Mouse (Mus musculus): Measurements from ENCODE around the gene Gm1113. TPM values are rescaled to one million over a fixed set of nuclear protein-coding genes. Genes with fewer than 3 reads are reported as not detected.

Gm1113 gene
- polyA plus RNA-seq, 1 experiment from 2014 or later, result not detected

DNA sequence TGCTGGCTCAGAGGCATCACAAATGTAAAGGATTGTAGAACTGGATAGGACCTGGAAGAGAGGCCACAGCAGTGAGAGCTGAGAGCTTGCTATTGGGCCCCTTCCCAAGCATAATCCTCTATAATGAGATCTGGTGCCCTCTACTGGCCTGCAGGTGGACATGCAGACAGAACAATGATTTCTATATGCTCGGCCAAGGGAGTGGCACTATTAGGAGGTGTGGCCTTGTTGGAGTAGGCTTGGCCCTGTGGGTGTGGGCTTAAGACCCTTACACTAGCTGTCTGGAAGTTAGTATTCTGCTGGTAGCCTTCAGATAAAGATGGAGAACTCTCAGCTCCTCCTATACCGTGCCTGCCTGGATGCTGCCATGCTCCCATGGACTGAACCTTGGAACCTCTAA, 17.0 kb upstream of the Gm1113 start:
- no peak overlapping the region for H3K9ac ChIP-seq (ENCODE audit: low read depth, low read length)
- no peaks in the 10 kb centered on the region for H3K4me1 ChIP-seq (ENCODE audit: control insufficient read depth, insufficient read depth, low read length)
- no peaks in the 10 kb centered on the region for H3K27me3 ChIP-seq (replicated peaks; ENCODE audit: control insufficient read depth, insufficient read depth, low read length)
- 9% methylated on average over 2 of the region's 2 CpGs for whole genome bisulfite sequencing
- H3K9me3 ChIP-seq (ENCODE audit: control insufficient read depth, low read length), result no peaks in the 10 kb centered on the region
- ATAC-seq, result peak; percentile 82
- H3K27ac ChIP-seq (ENCODE audit: low read length), result no peak overlapping the region
- no peak overlapping the region for H3K4me3 ChIP-seq (ENCODE audit: low read length)
- no peaks in the 10 kb centered on the region for H3K36me3 ChIP-seq (ENCODE audit: control insufficient read depth, insufficient read depth, low read length)
- no peak overlapping the region for H3K4me2 ChIP-seq (ENCODE audit: low read depth, low read length)

DNA sequence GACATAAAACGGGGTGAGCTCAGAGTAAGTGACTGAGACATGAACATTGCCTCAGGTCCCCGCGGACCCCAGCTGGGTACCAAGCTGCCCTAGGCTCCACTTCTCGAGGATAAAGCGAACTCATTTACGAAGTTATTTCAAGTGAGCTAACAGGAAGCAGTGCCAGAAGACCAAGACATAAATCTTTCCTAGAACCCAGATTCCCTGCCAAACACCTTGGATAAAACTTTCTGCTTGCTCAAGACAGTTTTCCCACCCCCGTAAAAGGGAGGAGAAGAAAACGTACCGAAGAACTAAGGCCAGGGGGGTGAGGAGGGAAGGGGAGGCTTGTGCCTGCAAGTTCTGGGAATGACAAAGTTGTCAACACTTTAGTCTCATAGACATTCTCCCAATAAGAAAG, 15.2 kb upstream of the Gm1113 start:
- H3K9me3 ChIP-seq (ENCODE audit: control insufficient read depth, low read length), result no peaks in the 10 kb centered on the region
- H3K27ac ChIP-seq (ENCODE audit: low read length), result no peak overlapping the region
- H3K4me1 ChIP-seq (ENCODE audit: control insufficient read depth, insufficient read depth, low read length), result no peaks in the 10 kb centered on the region
- H3K4me3 ChIP-seq (ENCODE audit: low read length), result no peak overlapping the region
- no peak overlapping the region for H3K4me2 ChIP-seq (ENCODE audit: low read depth, low read length)
- H3K9ac ChIP-seq (ENCODE audit: low read depth, low read length), result no peak overlapping the region
- H3K27me3 ChIP-seq (replicated peaks; ENCODE audit: control insufficient read depth, insufficient read depth, low read length), result no peaks in the 10 kb centered on the region
- 59% methylated on average over 9 of the region's 9 CpGs for WGBS
- no peaks in the 10 kb centered on the region for H3K36me3 ChIP-seq (ENCODE audit: control insufficient read depth, insufficient read depth, low read length)
- no peak for ATAC-seq

DNA sequence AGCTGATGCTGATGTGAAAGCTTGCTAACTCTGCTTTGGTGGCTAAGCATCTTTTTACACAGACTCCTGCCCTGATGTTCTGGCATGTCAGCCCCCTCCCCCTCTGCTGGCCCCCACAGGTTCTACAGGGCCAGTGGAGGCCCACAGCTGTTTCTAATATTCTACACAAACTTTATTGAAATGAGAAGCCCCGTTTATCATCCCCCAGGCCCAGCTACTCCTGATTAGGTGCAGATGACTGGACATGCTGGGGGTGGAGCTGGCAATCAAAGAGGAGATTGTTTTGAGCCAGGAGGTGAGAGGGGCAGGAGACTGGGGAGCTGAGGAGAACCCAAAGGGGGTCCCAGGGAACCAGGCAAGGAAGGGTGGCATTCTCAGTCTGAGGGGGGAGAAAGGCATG, 11.7 kb upstream of the Gm1113 start:
- no peak overlapping the region for H3K9ac ChIP-seq (ENCODE audit: low read depth, low read length)
- no peaks in the 10 kb centered on the region for H3K4me1 ChIP-seq (ENCODE audit: control insufficient read depth, insufficient read depth, low read length)
- no peaks in the 10 kb centered on the region for H3K36me3 ChIP-seq (ENCODE audit: control insufficient read depth, insufficient read depth, low read length)
- WGBS, result 12% methylated on average over 1 of the region's 1 CpGs
- no peaks in the 10 kb centered on the region for H3K27me3 ChIP-seq (replicated peaks; ENCODE audit: control insufficient read depth, insufficient read depth, low read length)
- no peak overlapping the region for H3K27ac ChIP-seq (ENCODE audit: low read length)
- H3K4me2 ChIP-seq (ENCODE audit: low read depth, low read length), result no peak overlapping the region
- no peak overlapping the region for H3K4me3 ChIP-seq (ENCODE audit: low read length)
- H3K9me3 ChIP-seq (ENCODE audit: control insufficient read depth, low read length), result no peaks in the 10 kb centered on the region
- ATAC-seq, result no peak

DNA sequence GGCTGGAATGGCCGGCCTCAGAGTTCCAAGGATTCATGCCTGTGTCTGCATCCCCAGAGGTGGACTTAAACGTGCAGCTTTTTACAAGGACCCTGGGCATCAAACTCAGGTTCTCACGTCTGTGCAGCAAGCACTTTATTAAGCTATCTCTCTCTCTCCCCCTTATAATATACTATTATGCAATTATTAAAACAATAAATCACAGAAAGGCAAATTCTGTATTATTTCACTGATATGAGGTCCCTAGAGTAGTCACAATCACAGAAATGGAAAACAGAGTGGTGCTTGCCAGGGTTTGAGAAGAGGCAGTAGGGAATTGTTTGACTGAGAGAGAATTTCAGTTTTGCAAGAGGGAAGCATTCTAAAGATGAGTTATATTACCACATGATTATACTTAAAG, 11.1 kb upstream of the Gm1113 start:
- Histone ChIP-seq H3K9me3 (ENCODE audit: control insufficient read depth, low read length) (no peaks in the 10 kb centered on the region), H3K4me1 (ENCODE audit: control insufficient read depth, insufficient read depth, low read length) (0 out of 2 replicates have a peak, but pooled peaks cover 3% of the 10 kb centered on the region), H3K9ac (ENCODE audit: low read depth, low read length) (no peak overlapping the region), H3K27me3 (replicated peaks; ENCODE audit: control insufficient read depth, insufficient read depth, low read length) (no peaks in the 10 kb centered on the region), H3K4me3 (ENCODE audit: low read length) (no peak overlapping the region), H3K27ac (ENCODE audit: low read length) (no peak overlapping the region), H3K36me3 (ENCODE audit: control insufficient read depth, insufficient read depth, low read length) (no peaks in the 10 kb centered on the region), H3K4me2 (ENCODE audit: low read depth, low read length) (no peak overlapping the region)
- ATAC-seq, result no peak
- WGBS, result 57% methylated on average over 3 of the region's 3 CpGs

DNA sequence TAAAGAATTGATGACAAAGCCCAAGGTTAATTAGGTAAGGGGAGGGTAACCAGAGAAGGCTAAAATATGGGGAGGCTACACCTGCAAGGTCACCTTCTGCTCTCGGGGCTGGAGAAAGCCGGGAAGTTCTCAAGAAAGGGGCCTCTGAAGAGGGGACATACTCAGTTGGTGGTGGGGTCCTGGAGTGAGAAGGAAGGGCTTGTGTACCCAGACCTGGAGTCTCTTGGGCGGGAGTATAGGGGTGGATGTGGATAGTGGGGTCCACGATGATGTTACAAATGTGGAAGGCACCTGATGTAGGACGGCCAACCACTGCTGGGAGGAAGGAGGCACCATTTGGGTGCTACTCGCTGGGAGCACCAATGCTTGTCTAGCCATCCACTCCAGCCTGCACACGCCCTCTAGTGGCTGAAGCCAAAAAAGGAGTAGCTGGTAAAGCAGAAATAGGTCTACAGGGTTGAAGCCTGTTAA, 5.9 kb upstream of the Gm1113 start:
- 21% methylated on average over 7 of the region's 7 CpGs for WGBS
- Histone ChIP-seq H3K4me1 (ENCODE audit: control insufficient read depth, insufficient read depth, low read length) (peaks cover 11% of the 10 kb centered on the region), H3K36me3 (ENCODE audit: control insufficient read depth, insufficient read depth, low read length) (no peaks in the 10 kb centered on the region), H3K9me3 (ENCODE audit: control insufficient read depth, low read length) (no peaks in the 10 kb centered on the region), H3K4me2 (ENCODE audit: low read depth, low read length) (no peak overlapping the region), H3K4me3 (ENCODE audit: low read length) (no peak overlapping the region), H3K27ac (ENCODE audit: low read length) (peak overlapping the region; percentile 63), H3K9ac (ENCODE audit: low read depth, low read length) (no peak overlapping the region), H3K27me3 (replicated peaks; ENCODE audit: control insufficient read depth, insufficient read depth, low read length) (no peaks in the 10 kb centered on the region)
- peak; percentile 28; the same call in 1 of the 2 replicates for ATAC-seq

DNA sequence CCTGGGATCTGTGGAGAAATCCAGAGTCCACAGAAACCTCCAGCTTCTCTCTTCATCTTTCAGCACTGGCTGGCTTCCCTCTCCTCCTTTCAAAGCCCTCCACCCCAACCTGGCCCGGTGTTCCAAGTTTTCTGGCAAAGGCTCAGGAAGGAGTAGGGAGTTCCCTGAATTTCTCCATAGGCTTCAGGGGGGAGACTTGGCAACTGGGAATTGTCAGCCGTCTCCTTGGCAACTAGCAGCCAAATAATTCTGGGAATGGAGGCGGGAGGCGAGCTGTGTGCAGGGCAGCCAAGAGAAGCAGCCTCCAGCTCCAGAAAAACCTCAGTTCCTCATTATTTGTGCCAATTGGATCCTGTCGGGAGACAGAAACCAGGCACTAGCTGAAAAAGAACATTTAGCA, 5.5 kb upstream of the Gm1113 start:
- peak overlapping the region; percentile 63 for H3K27ac ChIP-seq (ENCODE audit: low read length)
- H3K36me3 ChIP-seq (ENCODE audit: control insufficient read depth, insufficient read depth, low read length), result no peaks in the 10 kb centered on the region
- H3K27me3 ChIP-seq (replicated peaks; ENCODE audit: control insufficient read depth, insufficient read depth, low read length), result no peaks in the 10 kb centered on the region
- no peak overlapping the region for H3K4me3 ChIP-seq (ENCODE audit: low read length)
- peak; percentile 27 for ATAC-seq
- peaks cover 11% of the 10 kb centered on the region for H3K4me1 ChIP-seq (ENCODE audit: control insufficient read depth, insufficient read depth, low read length)
- H3K9me3 ChIP-seq (ENCODE audit: control insufficient read depth, low read length), result no peaks in the 10 kb centered on the region
- H3K9ac ChIP-seq (ENCODE audit: low read depth, low read length), result no peak overlapping the region
- 27% methylated on average over 5 of the region's 5 CpGs for WGBS
- no peak overlapping the region for H3K4me2 ChIP-seq (ENCODE audit: low read depth, low read length)

DNA sequence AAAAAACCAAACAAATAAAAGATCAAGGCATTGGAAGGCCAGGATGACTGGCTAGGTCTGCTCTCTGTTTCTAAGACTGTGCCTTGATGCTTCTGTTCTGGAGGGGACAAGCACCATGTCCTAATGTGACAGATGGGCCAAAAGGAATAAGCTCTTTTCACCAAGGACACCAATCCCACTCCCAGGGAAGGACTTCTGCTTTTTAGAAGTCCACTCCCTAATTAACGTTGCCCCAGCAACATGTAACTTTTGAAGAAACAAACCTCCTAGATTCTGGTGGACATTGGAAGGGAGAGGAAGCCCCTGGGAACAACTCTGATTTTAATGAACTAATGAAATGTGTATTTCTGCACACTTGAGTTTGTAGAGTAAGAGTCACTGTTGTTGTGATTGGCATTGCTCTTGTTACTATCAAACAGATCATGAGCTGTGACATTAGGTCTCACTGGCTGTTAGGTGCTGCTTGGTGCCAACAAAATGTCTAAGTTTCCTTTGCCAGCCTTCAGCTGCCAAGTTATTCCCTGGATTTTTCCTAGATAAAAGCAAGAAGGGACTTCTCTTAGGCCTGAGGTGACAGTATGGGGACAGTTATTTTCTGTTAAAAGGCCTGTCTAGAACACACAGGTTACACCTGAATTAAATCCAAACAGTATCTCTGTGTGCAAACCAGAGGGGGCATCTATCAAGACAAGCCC, 4.9 kb upstream of the Gm1113 start:
- Histone ChIP-seq H3K4me3 (ENCODE audit: low read length) (no peak overlapping the region), H3K4me1 (ENCODE audit: control insufficient read depth, insufficient read depth, low read length) (peaks cover 11% of the 10 kb centered on the region), H3K27ac (ENCODE audit: low read length) (0 out of 2 replicates have a peak overlapping the region, but pooled peaks have one; percentile 63), H3K4me2 (ENCODE audit: low read depth, low read length) (no peak overlapping the region), H3K27me3 (replicated peaks; ENCODE audit: control insufficient read depth, insufficient read depth, low read length) (no peaks in the 10 kb centered on the region), H3K9me3 (ENCODE audit: control insufficient read depth, low read length) (no peaks in the 10 kb centered on the region), H3K36me3 (ENCODE audit: control insufficient read depth, insufficient read depth, low read length) (no peaks in the 10 kb centered on the region), H3K9ac (ENCODE audit: low read depth, low read length) (no peak overlapping the region)
- 70% methylated on average over 1 of the region's 1 CpGs for WGBS
- ATAC-seq, result no peak

DNA sequence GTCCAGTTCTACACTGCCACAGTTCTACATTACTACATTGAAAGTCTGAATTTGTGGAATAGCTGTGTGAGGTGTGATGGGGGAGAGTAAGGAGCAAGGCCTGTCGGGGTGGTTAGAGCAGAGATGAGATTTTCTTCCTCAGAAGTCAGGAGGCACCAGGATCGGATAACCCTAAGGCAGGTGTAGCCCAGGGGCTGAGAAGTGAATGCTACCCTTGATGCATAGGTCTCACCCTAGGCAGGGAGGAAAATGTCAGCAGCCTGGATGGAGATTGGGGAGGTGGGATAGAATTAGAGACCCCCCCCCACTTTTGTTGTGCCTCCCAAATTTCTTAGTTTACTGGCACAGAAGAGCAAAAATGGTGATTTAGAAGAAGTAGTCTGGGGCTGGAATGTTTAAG, 4.2 kb upstream of the Gm1113 start:
- Histone ChIP-seq H3K9ac (ENCODE audit: low read depth, low read length) (no peak overlapping the region), H3K4me3 (ENCODE audit: low read length) (no peak overlapping the region), H3K4me1 (ENCODE audit: control insufficient read depth, insufficient read depth, low read length) (peaks cover 11% of the 10 kb centered on the region), H3K36me3 (ENCODE audit: control insufficient read depth, insufficient read depth, low read length) (no peaks in the 10 kb centered on the region), H3K9me3 (ENCODE audit: control insufficient read depth, low read length) (no peaks in the 10 kb centered on the region), H3K27me3 (replicated peaks; ENCODE audit: control insufficient read depth, insufficient read depth, low read length) (no peaks in the 10 kb centered on the region), H3K27ac (ENCODE audit: low read length) (no peak overlapping the region), H3K4me2 (ENCODE audit: low read depth, low read length) (no peak overlapping the region)
- 79% methylated on average over 2 of the region's 2 CpGs for WGBS
- no peak for ATAC-seq

DNA sequence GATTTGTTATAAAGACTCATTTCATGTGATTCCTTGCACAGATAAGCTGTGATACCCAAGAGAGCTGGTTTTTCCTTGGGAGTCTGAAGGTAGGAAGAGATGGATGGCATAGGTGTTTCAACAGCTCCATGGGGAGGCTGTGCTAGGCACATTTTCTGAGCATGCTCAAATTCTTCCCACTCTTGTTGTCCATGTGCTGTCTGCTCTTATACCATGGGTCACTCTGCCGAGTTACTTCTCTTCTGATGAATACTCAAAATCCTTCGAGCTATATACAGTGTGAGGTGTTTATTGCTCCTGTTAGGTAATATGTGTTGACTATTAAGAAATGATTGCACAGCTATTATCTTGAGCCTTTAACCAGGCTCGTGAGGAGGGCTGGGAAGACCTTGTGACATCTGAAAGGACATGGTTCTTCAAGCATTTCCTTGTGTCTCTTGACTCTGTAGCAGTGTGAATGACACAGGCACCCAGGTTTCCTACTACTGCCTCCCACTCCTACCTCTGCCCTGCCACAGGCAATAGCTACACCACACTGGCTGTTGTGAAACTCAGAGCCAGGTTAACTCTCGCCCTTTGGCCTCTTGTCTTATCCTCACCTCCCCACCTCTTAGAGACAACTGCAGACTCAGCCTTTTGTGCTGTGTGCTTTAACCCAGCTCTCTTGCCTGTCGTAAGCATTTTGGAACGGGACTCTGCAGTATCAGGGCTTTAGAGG, 2.7 kb upstream of the Gm1113 start:
- H3K4me1 ChIP-seq (ENCODE audit: control insufficient read depth, insufficient read depth, low read length), result peaks cover 11% of the 10 kb centered on the region

More for the DNA sequence above, 2.7 kb upstream of the Gm1113 start:
- peak; percentile 96 for ATAC-seq
- Histone ChIP-seq H3K27me3 (replicated peaks; ENCODE audit: control insufficient read depth, insufficient read depth, low read length) (no peaks in the 10 kb centered on the region), H3K4me3 (ENCODE audit: low read length) (no peak overlapping the region), H3K36me3 (ENCODE audit: control insufficient read depth, insufficient read depth, low read length) (no peaks in the 10 kb centered on the region), H3K9me3 (ENCODE audit: control insufficient read depth, low read length) (no peaks in the 10 kb centered on the region), H3K27ac (ENCODE audit: low read length) (peak overlapping the region; percentile 77), H3K4me2 (ENCODE audit: low read depth, low read length) (no peak overlapping the region), H3K9ac (ENCODE audit: low read depth, low read length) (no peak overlapping the region)
- WGBS, result 59% methylated on average over 6 of the region's 6 CpGs
